10 mouse cellular contexts compared by ENCODE assay signal in genomic region chr8:121128531-121129264, GRCm38 (mm10). TPM values are rescaled to one million over a fixed set of nuclear protein-coding genes. Genes with fewer than 3 reads are reported as not detected.
A peak's percentile ranks its signal among the peaks of the same experiment; 100 is the strongest.
DNase-seq lines count a peak whose midpoint lies in the region; ATAC-seq lines count a peak whose summit lies in the region.
"Had no signal": no experiment of that assay in that cellular context is flagged by ENCODE, and none has a peak within 500 bp of the region (broad histone marks: within the 10 kb centered on the region; RNA-seq: fewer than 3 reads in every experiment).

No protein-coding gene starts in this region.

- no peak overlapping the region for H3K27ac ChIP-seq in heart, embryonic 15.5 days
- no peak overlapping the region for H3K27ac ChIP-seq in hindbrain, embryonic 13.5 days
- no peak overlapping the region for H3K27ac ChIP-seq in midbrain, embryonic 14.5 days (replicated peaks; ENCODE audit: low read depth, low read length)
- H3K27ac ChIP-seq: liver, embryonic 15.5 days had no signal

- peaks cover 79% of the 10 kb centered on the region for H3K27me3 ChIP-seq in heart, embryonic 15.5 days
- H3K27me3 ChIP-seq in hindbrain, embryonic 13.5 days: peaks cover 99% of the 10 kb centered on the region
- peaks cover 79% of the 10 kb centered on the region for H3K27me3 ChIP-seq in midbrain, embryonic 14.5 days (ENCODE audit: control insufficient read depth, insufficient read depth, low read length)

- peak overlapping the region; percentile 61 for H3K4me2 ChIP-seq in heart, embryonic 15.5 days
- peak overlapping the region; percentile 3; the same call in 1 of the 2 replicates for H3K4me2 ChIP-seq in hindbrain, embryonic 13.5 days
- peak overlapping the region; percentile 29 for H3K4me2 ChIP-seq in midbrain, embryonic 14.5 days (ENCODE audit: low read length)
- H3K4me2 ChIP-seq: liver, embryonic 15.5 days had no signal

- peak overlapping the region; percentile 28; the same call in 1 of the 2 replicates for H3K9ac ChIP-seq in heart, embryonic 15.5 days
- H3K9ac ChIP-seq in hindbrain, embryonic 13.5 days: no peak overlapping the region
- no peak overlapping the region for H3K9ac ChIP-seq in midbrain, embryonic 14.5 days (replicated peaks; ENCODE audit: low read length)
- H3K9ac ChIP-seq: liver, embryonic 15.5 days had no signal

- H3K4me3 ChIP-seq in heart, embryonic 15.5 days: peak overlapping the region; percentile 41
- peak overlapping the region; percentile 5 for H3K4me3 ChIP-seq in hindbrain, embryonic 13.5 days
- H3K4me3 ChIP-seq in midbrain, embryonic 14.5 days (replicated peaks; ENCODE audit: low read depth, low read length): 0 out of 2 replicates have a peak overlapping the region, but pooled peaks have one; percentile 5
- H3K4me3 ChIP-seq: liver, embryonic 15.5 days had no signal

- H3K9me3 ChIP-seq in heart, embryonic 15.5 days (replicated peaks): no peaks in the 10 kb centered on the region
- peaks cover 3% of the 10 kb centered on the region; the same call in 1 of the 2 replicates for H3K9me3 ChIP-seq in hindbrain, embryonic 13.5 days
- H3K9me3 ChIP-seq in midbrain, embryonic 14.5 days (ENCODE audit: control insufficient read depth, low read length): no peaks in the 10 kb centered on the region
- H3K9me3 ChIP-seq: liver, embryonic 15.5 days had no signal

- ATAC-seq in heart, embryonic 15.5 days (replicated peaks; ENCODE audit: insufficient number of reproducible peaks, insufficient read depth, low FRiP score, low read depth): no peak
- ATAC-seq in hindbrain, embryonic 13.5 days (ENCODE audit: low FRiP score): no peak
- no peak for ATAC-seq in midbrain, embryonic 14.5 days (ENCODE audit: low FRiP score, low TSS enrichment)

- H3K4me1 ChIP-seq in heart, embryonic 15.5 days (replicated peaks): peaks cover 35% of the 10 kb centered on the region
- H3K4me1 ChIP-seq in hindbrain, embryonic 13.5 days (replicated peaks): peaks cover 30% of the 10 kb centered on the region
- H3K4me1 ChIP-seq in midbrain, embryonic 14.5 days (ENCODE audit: control insufficient read depth, insufficient read depth, low read length): peaks cover 4% of the 10 kb centered on the region; the same call in 1 of the 2 replicates

- no peaks in the 10 kb centered on the region for H3K36me3 ChIP-seq in heart, embryonic 15.5 days
- no peaks in the 10 kb centered on the region for H3K36me3 ChIP-seq in hindbrain, embryonic 13.5 days
- H3K36me3 ChIP-seq in midbrain, embryonic 14.5 days (ENCODE audit: control insufficient read depth, insufficient read depth, low read length): no peaks in the 10 kb centered on the region
- H3K36me3 ChIP-seq: liver, embryonic 15.5 days had no signal

- DNase-seq in heart, adult 9 months (ENCODE audit: low spot score in 2 of 2): no peak
- peak; percentile 45 for DNase-seq in embryo, embryonic 9.5 days (ENCODE audit: extremely low spot score)
- DNase-seq in midbrain, embryonic 14.5 days: peak; percentile 55
- DNase-seq in left cerebral cortex, adult 8-10 months (ENCODE audit: low spot score in 2 of 2): no peak
- DNase-seq in cerebellum, postnatal 36 days: no peak
- no peak for DNase-seq in layer of hippocampus, postnatal 36 days
- DNase-seq: right cerebral cortex, postnatal 14 days had no signal

- WGBS in heart, embryonic 15.5 days: 9% methylated on average over 54 of the region's 55 CpGs
- 2% methylated on average over 55 of the region's 55 CpGs for WGBS in hindbrain, embryonic 13.5 days
- 2% methylated on average over 54 of the region's 55 CpGs for WGBS in midbrain, embryonic 14.5 days

RNA-seq across cellular contexts. Expression of gene Foxl1, which starts 1.0 kb away (rescaled TPM):
- 0.34 and 0.94 TPM in 2 replicates for polyA plus RNA-seq in heart, embryonic 15.5 days (2015; fragmentation: Nextera tagmentation; extraction: Ambion mirVana)
- 0.16 and 0.27 TPM in 2 replicates for polyA plus RNA-seq in hindbrain, embryonic 13.5 days (2015; fragmentation: Nextera tagmentation; extraction: Ambion mirVana)
- polyA plus RNA-seq in midbrain, embryonic 14.5 days (2014; fragmentation: Nextera tagmentation; extraction: Ambion mirVana): not detected in 2 replicates
- under 1 TPM; 0.13 to 0.34 (median 0.15) TPM for total RNA-seq in left cerebral cortex, adult 8-10 months (2022)
- not detected for total RNA-seq in layer of hippocampus, postnatal 36 days (2021)

RNA-seq across cellular contexts. Expression of gene Foxc2, which starts 12.7 kb away (rescaled TPM):
- 6.4 and 8.5 TPM in 2 replicates for polyA plus RNA-seq in heart, embryonic 15.5 days (2015; fragmentation: Nextera tagmentation; extraction: Ambion mirVana)
- 2.8 and 4.1 TPM in 2 replicates for polyA plus RNA-seq in hindbrain, embryonic 13.5 days (2015; fragmentation: Nextera tagmentation; extraction: Ambion mirVana)
- 1.5 TPM in 1 of 2 replicates, not detected in the other for polyA plus RNA-seq in midbrain, embryonic 14.5 days (2014; fragmentation: Nextera tagmentation; extraction: Ambion mirVana)
- total RNA-seq in left cerebral cortex, adult 8-10 months (2022): 1 to 10 TPM; 1.2 to 2.2 (median 1.9) TPM
- 1 to 10 TPM in 1 of 2 experiments, under 1 TPM in 1; 0.20 to 1.1 TPM for total RNA-seq in layer of hippocampus, postnatal 36 days (2021)
- polyA plus RNA-seq: liver, embryonic 15.5 days had no signal

RNA-seq across cellular contexts. Expression of gene Mthfsd, which starts 20.5 kb away (rescaled TPM):
- 29.7 and 38.2 TPM in 2 replicates for polyA plus RNA-seq in heart, embryonic 15.5 days (2015; fragmentation: Nextera tagmentation; extraction: Ambion mirVana)
- 53.8 and 54.1 TPM in 2 replicates for polyA plus RNA-seq in hindbrain, embryonic 13.5 days (2015; fragmentation: Nextera tagmentation; extraction: Ambion mirVana)
- polyA plus RNA-seq in midbrain, embryonic 14.5 days (2014; fragmentation: Nextera tagmentation; extraction: Ambion mirVana): 50.2 and 52.5 TPM in 2 replicates
- 10 to 100 TPM; 33.9 to 43.3 (median 41.4) TPM for total RNA-seq in left cerebral cortex, adult 8-10 months (2022)
- total RNA-seq in layer of hippocampus, postnatal 36 days (2021): 10 to 100 TPM; 31.8 to 36.9 TPM

RNA-seq across cellular contexts. Expression of gene Foxf1, which starts 44.5 kb away (rescaled TPM):
- 3.3 and 9.6 TPM in 2 replicates for polyA plus RNA-seq in heart, embryonic 15.5 days (2015; fragmentation: Nextera tagmentation; extraction: Ambion mirVana)
- polyA plus RNA-seq in hindbrain, embryonic 13.5 days (2015; fragmentation: Nextera tagmentation; extraction: Ambion mirVana): 0.96 and 1.3 TPM in 2 replicates
- 0.12 and 0.97 TPM in 2 replicates for polyA plus RNA-seq in midbrain, embryonic 14.5 days (2014; fragmentation: Nextera tagmentation; extraction: Ambion mirVana)
- total RNA-seq in left cerebral cortex, adult 8-10 months (2022): 1 to 10 TPM in 2 of 4 experiments, under 1 TPM in 2; 0.54 to 1.6 (median 0.84) TPM
- under 1 TPM; 0.50 to 0.66 TPM for total RNA-seq in layer of hippocampus, postnatal 36 days (2021)

Comparison
In these comparisons a context has a peak if more than half of its experiments do, and no peak if none do; other contexts are left out.
1. H3K4me2 ChIP-seq: peak in every context shown above with its lines; median percentile 61 in heart, embryonic 15.5 days; 29 in midbrain, embryonic 14.5 days; 3 in hindbrain, embryonic 13.5 days.
2. DNase-seq: peak in embryo, embryonic 9.5 days (single experiment) and midbrain, embryonic 14.5 days (single experiment); none in heart, adult 9 months (0 of 2), left cerebral cortex, adult 8-10 months (0 of 2), cerebellum, postnatal 36 days (0 of 2) and layer of hippocampus, postnatal 36 days (0 of 2).
3. Peak in every context shown above with its lines, with median percentiles within 50 percentile points of each other: H3K4me3 ChIP-seq.